Mouse (Mus musculus): ENCODE measurements around the gene Atp5j2.
A peak's percentile ranks its signal among the peaks of the same experiment; 100 is the strongest.
"Not testable (repeated sequence)": the region's sequence is repeated elsewhere in the genome, so short reads cannot be mapped to it uniquely, and the experiment has no call there.

The Atp5j2 gene

DNA sequence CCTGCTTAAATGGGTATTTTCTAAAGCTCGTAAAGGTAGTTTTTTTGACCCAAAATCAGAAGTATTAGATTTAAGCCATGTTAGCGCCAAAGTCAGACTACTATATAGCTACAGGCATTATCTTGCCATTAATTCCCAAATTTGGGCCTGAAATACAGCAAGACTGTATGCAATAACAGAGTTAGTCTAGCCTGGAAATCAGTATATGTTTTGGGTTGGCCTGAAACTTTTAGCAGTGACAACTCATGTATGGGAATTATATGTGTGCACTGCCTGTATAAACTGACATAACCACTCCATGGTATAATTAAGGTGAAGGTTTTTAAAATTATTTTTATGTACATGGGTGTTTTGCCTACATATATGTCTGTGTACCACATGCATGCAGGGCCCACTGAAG is at the start of gene Atp5j2:
TSS of gene Atp5j2 (minus strand) at position 101 of the 400 bp plus-strand sequence.
- DNase-seq = no peak

DNA sequence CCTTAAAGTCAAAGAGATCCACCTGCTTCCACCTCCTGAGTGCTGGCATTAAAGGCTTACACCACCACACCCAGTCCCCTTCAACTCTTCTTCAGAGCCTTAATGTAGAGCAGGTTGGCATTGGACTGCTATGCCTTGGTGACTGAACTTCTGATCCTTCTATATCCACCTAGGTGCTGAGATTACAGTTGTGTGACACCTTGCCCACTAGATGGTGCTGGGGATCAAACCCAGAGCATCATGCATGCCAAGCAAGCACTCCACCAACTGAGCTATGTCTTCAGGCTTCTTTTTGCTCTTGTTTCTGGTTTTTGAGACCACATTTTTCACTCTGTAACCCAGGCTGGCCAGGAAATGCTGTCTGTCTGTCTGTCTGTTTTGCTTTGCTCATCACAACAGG is 42.8 kb upstream of the Atp5j2 start:
- DNase-seq = no peak

DNA sequence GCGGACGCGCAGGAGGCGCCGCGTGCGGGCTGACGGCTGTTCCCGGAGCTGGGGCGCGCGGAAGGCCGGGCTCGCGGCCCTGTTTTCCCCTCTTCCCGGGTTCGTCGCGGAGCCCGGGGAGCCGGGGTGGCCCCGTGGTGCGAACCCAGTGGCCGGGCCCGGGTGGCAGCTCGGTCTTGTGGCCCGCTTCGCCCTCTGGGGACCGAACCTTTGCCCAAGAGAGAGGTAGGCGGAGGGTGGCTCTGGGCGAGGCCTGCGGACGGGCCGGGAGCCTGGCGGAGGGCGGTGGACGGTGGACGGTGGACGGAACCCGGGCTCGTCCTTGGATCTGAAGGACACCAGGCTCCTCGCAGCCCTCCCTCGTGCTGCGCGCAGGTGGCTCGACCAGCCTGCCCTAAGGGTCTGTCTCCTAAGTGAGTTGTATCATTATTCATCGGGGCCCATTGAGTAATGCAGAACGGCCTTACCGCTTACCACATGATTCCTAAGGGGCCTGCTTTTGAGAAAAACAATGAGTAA is 40.1 kb upstream of the Atp5j2 start:
- DNase-seq = no peak

DNA sequence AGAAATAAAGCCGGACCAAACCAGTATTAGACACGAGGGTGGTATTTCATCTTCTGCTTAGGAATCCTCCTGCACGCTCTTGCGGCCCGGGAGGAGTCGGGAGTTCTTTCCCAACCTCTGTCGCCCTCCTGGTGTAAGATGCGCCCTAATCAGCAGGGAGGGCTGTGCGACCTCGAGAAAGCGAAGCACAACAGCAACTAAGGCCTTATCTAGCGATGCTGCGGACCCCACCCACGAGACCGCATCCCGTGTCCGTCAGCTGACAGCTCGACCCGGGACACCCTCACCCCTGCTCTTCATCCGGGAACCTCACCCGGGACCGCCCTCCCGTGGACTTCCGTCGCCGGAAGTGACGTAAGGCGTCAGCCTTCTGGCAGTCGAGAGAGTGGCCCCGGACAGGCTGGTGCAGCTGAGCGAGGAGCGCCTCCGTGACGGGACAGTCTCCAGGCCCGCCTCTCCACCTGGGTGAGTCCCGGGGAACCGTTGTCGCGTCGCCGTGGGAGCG is 39.6 kb upstream of the Atp5j2 start, which contains the start of gene Zfp655:
TSS of gene Zfp655 (plus strand) at position 349 of the 505 bp plus-strand sequence.
- DNase-seq = peak; percentile 98

DNA sequence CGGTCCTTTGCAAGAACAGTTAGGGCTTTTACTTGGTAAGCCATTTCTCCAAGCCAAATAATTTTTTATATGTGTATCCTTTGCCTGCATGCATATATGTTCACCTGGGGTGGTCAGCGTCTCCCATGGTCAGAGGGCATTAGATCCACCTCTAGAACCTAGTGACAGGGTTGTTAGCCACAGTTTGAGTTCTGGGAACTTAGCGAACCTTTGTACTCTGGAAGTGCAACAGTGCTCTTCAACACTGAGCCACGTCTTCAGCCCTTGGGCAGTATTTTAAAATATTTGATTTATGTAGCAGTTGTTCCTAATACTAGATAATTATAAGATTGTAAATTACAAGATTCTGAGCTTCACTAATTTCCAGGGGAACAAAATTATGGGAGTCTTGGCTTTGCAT is 38.8 kb upstream of the Atp5j2 start:
- DNase-seq = no peak

DNA sequence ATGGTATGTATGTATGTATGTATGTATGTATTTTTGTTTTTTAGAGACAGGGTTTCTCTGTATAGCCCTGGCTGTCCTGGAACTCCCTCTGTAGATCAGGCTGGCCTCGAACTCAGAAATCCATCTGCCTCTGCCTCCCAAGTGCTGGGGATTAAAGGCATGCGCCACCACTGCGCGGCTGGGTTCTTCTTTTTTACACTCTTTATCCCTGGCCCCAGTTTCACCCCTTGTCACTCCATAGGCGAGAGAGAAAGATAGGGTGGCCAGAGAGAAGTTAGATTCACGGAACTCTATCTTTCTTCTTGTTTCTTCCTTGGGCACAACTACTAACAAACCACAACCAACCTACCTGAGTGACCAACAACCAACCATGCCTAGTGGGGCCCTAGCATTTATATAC is 37.4 kb upstream of the Atp5j2 start:
- DNase-seq = not testable (repeated sequence)

DNA sequence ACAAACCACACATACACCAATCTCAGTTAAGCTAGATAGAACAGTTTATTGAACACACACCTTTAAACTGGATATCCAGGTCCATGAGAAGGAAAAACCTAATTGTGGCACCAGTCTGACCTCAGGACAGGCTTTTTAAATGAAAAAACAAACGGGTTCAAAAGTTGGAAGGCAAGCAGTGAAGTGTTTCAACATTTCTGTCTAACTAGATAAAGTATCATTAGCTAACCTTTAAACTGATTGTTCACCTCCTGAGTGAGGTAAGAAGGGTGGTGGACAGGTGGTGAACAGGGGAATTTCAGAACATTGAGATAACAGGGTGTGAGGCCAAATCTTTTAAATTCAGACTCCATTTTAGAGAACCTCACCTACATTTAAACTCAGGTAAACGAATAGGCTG is 34.6 kb upstream of the Atp5j2 start:
- no peak for DNase-seq

DNA sequence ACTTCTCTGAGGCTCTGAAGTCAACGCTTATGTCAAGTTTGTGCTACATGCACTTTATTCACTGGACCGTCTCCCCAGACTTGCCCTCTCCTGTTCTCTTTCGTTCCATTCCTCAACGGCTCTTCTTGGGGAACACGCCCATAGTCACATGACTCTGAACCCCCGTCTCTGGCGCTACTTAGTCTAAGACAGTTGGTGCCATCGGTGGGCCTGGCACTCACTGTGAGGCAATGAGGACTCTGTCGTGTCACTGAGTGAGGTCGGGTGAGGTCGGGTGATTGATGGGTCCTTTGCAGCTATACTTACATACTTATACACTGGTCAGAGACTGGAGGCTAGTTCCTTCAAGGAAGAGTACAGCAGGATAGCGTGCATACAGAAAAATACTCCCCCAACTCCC is 31.5 kb upstream of the Atp5j2 start:
- no peak for DNase-seq

DNA sequence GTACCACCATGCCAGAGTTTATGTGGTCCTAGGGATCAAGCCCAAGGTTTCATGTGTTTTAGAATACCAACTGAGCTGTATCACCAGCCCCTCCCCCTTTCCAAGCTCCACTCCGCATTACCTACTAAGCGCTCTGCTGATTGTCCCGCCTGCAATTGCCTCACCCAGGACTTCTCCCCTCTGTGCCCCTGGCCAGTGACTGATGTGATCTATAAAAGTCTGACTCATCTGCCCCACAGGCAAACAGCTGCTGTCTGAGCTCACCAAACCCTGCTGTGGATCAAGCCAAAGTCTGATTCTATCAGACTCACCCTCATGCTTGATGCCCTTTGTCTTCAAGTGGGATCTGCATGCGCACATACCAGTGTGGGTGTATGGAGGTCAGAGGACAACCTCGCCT is 31.0 kb upstream of the Atp5j2 start:
- no peak for DNase-seq

DNA sequence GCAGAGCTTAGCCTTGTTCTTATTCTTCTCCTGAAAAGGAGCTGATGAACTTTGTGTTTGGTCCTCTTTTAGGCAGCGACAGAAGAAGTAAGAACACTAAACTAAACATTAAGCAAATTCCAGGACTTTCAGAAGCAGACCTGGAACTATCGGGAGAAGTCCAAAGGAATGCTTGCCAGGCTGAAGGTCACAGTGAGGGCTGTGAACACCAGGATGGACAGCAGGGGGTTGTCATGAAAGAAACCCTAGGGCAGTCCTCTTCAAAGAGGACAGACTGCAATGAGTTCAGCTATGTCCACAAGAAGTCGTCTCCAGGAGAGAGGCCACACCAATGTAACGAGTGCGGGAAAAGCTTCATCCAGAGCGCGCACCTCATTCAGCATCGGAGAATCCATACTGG is 28.1 kb upstream of the Atp5j2 start:
- DNase-seq = no peak

DNA sequence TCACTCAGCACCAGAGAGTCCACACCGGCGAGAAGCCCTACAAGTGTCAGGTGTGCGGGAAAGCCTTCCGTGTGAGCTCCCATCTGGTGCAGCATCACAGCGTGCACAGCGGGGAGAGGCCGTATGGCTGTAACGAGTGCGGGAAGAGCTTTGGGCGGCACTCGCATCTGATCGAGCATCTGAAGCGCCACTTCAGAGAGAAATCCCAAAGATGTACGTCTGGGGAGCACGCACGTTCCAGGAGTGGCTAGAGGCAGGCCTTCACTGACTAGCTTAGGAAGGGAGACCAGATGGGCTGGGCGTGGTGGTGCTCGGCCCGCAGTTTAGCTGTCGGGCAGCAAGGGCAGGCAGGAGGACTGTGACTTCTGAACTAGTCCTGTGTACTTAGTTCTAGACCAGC is 26.8 kb upstream of the Atp5j2 start:
- DNase-seq = no peak

DNA sequence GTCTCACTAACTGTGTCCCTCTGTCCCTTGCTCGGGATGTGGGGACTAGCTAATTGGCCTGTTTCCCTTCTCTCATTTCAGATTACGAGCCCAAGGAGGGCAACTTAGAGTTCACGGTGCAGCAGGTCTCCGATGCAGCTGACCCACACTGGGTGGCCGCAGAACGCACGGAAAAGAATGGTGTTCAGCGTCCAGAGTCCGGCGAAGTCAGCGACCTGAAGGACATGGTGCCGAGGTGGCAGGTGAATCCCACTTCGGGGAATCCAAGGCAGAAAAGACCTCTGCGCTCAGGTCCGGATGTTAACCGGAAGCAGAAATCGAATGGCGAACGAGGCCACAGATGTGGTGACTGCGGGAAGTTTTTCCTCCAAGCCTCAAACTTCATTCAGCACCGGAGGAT is 26.3 kb upstream of the Atp5j2 start:
- DNase-seq = no peak

DNA sequence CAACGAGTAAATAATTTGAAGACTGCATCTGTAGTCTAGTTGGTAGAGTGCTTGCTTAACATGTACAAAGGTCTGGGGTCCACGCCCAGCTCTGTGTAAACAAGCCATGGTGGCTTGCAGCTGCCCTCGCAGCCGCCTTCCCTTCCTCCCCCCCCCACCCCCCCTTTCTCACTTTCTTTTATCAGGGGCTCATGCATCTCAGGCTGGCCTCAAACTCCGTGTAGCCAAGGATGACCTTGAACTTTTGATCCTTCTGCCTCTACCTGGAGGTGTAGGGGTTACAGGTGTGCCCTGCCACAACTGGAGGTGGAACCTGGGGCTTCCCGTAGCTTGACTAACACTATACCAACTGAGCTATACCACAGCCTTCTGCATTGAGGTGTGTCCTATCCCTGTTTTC is 25.9 kb upstream of the Atp5j2 start:
- DNase-seq = no peak

DNA sequence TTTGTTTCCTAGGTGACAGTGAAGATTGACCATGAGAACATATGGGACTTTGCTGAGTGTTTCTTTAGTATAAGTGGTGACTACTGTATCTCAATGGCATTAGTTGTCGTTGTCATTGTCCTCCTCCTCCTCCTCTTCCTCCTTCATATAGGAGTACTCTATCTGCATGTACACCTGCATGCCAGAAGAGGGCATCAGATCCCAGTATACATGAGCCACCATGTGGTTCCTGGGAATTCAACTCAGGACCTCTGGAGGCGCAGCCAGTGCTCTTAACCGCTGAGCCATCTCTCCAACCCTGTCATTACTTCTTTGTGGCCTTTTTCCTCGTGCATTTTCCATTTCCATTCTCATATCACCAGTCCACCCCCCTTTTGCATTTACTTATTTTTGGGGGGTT is 22.8 kb upstream of the Atp5j2 start:
- no peak for DNase-seq

DNA sequence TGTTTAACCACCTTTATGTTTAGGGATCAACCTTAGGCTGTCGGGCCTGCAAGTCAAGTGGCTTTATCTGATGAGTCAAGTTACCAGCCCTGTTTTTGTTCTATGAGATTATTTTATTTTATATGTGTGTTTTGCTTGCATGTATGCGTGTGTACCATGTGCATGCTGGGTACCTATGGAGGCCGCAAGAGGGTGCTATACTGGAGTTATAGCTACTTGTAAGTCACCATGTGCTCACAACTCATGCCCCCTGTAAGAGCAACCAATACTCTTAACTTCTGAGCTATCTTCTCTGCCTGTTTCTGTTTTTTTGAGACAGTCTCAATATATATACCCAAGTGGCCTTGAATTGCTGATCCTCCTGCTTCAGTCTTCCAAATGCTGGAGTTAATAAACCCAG is 21.6 kb upstream of the Atp5j2 start:
- DNase-seq = no peak

DNA sequence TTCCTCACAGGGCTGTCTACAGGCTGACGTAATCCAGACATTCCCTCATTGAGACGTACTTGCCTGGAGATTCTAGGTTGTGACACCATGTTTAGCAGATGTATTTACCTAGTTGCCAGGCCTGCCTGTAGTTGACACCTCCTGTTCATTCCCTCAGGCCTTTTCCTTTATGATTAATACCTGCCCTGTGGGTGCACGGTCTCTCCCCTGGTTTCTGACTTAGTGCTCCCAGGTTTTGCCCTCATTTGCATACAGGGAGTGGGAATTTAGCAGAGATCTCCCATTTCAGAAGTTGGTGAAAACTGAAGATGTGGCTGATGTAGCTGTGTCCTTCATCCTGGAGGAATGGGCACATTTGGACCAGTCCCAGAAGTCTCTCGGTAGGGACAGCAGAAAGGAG is 20.4 kb upstream of the Atp5j2 start:
- DNase-seq = no peak

DNA sequence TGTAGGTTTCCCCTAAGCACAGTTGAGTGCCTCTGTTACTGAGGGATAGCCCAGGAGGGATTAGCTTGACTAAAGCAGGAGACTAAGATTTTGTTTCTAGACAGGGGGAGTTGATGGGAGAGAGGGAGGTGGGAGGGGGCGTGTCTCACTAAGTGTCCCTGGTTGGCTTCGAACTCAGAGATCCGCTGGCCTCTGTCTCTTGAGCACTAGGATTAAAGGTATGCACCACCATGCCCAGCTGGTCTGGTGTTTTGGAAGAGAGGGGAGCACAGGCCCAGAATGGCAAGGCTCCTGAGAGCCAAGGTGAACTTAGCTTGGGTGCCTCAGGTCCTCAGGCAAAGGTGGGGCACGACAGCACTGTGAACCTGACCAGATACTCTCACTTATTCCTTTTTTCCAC is 19.5 kb upstream of the Atp5j2 start:
- no peak for DNase-seq

DNA sequence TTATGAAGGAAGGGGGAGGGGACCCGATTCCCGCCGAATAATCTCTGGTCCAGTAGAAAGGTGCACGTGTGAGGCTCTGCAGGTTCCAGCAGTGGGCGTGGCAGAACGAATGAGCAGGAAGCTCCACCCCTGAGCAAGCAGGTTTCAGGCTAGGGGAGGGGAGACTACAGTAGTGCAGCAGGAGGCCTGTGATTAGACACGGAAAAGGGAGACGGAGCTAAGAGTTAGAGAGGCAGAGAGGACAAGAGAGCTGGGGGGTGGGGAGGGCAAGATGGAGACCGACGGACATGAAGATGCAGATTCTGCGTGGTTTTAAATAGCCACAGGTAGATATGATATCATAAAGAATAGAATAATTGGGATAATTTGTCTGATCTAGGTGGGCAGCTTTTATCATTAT is 16.5 kb upstream of the Atp5j2 start:
- DNase-seq = not testable (repeated sequence)

DNA sequence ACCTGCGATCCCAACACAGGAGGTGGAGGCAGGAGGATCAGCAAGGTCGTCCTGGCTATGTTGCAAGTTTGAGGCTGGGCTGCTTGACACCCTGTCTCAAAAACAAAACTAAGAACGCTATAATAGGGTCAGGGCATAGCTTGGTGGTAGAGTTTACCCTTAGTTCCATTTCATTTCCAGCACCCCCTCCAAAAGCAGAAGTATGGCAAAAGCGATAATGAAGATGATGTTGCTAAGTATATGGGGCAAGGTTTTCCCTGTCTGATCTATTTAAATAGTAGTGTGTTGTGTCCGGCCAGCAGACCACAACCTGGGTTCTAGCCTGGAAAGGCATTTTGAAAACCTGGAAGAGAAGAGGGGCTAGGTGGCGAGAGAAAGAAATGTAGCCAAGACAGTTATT is 16.1 kb upstream of the Atp5j2 start:
- DNase-seq = no peak

DNA sequence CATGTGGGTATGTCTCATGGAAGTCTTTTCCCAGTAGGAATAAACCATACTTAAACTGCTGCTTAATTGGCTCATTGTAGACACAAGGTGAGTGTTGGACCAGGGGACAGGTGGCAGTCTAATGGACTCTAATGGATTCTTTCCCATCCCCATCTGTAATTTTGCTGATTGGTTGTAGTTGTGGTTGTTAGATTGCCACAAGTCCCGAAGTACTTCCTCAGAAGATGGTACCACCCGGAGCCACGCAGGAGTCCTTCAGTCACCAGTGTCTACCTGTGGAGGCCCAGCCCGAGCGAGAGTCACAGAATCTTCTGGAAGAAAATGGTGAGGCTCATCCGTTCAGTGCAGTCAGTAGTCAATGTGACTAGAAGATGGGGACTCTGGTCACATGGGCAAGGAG is 15.5 kb upstream of the Atp5j2 start:
- no peak for DNase-seq

DNA sequence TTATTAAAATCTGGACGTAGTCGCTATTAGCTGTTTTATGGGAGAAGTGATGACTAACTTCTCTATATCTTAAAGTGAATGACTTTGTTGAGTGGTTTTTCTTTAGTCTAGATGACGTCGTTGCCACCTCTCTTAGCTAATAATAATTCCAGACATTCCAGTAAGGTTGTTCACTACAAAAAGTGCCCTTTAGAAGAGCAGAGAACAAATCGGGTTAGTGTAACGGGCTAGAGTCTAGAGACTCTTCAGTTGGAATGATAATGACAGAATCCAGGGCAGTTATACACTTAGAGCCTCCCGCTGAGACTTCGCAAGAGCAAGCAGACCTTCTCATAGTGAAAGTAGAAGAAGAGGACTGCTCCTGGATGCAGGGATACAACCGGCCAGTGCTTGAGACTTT is 13.2 kb upstream of the Atp5j2 start:
- DNase-seq = no peak

DNA sequence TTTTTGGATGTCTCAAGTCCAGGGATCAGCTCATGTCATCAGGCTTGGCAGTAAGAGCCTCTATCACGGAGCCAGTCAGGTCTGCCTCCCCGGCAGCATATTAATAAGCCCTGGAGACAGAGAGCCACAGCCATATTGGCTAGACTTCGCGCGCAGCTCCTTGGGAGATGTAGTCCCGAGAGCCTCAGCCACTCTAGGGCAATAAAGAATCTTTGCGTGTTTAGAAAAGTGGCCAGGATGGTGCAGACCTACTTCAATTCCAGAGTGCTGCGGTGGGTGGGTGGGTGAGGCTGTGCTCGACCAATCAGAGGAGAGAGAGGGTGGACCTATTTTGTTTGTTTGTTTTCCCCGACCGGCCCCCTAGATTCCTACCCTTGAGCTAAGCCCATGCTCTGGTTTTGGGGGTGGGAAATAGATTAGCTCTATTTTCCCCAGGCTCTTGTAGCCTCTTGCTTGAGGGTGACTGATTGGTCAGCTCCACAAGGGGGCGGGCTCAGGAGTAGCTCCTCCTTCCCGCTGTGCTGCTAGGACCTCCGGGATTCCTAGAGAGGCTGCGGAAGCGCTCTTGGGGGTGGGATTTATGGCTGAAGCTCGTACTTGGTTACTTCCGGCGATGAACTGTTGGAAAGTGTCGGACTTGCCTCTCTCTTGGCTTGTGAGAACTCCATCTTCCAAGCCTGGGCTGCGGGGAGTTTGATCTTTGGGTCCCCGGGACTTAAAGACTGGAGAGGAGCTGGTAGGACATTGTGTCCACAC is 12.3 kb upstream of the Atp5j2 start, which contains the start of gene Zkscan5:
TSS of gene Zkscan5 (plus strand) at position 627 of the 756 bp plus-strand sequence.
- peak; percentile 99 for DNase-seq

DNA sequence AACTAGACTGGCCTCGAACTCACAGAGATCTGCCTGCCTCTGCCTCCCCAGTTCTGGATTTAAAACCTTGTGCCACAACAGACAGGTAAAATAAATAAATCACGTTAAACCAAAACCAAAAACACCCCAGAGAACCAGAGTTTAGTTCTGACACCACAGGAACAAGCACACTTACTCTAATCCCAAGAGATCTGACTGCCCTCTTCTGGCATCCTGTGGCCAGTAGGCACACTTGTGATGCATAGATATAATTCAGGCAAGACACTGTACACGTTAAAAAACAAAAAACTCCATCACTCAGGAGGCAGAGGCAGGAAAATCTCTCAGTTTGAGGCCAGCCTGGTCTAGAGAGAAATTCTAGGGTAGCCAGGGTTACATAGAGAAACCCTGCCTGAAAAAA is 10.6 kb upstream of the Atp5j2 start:
- no peak for DNase-seq

DNA sequence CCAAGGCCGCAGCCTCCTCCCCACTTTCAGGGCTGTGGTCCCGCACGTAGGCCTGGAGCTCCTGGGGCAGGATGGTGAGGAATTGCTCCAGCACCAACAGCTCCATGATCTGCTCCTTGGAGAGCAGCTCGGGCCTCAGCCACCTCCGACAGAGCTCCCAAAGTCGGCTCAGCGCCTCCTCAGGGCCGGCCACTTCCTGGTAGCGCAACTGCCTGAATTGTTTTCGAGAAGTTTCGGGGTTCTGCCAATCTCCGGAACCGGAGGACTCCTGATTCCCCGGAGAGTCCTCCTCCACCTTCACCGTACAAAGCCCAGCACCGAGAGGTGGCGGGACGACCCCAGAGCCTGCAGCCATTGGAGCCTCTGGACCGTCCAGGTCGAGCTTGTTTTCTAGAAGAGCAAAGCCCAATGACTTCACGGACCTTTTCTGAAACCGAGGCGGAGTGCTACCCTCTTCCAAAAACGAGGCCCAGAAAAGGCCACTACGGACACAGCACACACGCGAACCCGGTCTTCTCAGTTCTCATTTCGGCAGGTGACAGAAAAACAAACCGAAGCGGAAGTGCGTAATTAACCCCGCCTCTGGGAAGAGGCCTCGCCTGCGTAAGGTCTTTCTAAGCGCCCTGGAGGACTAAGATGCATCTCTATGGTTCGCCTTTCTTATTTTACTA is 9.6 kb upstream of the Atp5j2 start, which contains the start of gene Zkscan14:
TSS of gene Zkscan14 (minus strand) at position 548 of the 671 bp plus-strand sequence.
- peak; percentile 80 for DNase-seq
